Mouse (Mus musculus) heart, postnatal 0 days (tissue): Measurements from ENCODE around the gene Taar8b. TPM values are rescaled to one million over a fixed set of nuclear protein-coding genes. Genes with fewer than 3 reads are reported as not detected.
"Not testable (repeated sequence)": the region's sequence is repeated elsewhere in the genome, so short reads cannot be mapped to it uniquely, and the experiment has no call there.

Experiments used
- ATAC-seq: fragments of 200-750 bp; cut with Nextera tagmentation; 2 replicates; pipeline ENCODE4 v1.8.0; 2017; ENCODE audit warnings: low read depth, moderate number of reproducible peaks, moderate library complexity; ENCODE audit not compliant: insufficient read depth
- DNase-seq: peaks from one replicate; pipeline ENCODE4 v3.0.0-alpha.2; 2016; ENCODE audit warnings: low spot score
- H3K27ac ChIP-seq: fragments of 300-500 bp; sonication (generic); 2 replicates; pipeline ENCODE4 v1.5.1; 2014; ENCODE audit warnings: low read depth, mild to moderate bottlenecking
- H3K27me3 ChIP-seq: fragments of 300-500 bp; sonication (generic); 2 replicates; pipeline ENCODE4 v1.6.1; 2014; ENCODE audit warnings: low read length, mixed read lengths; ENCODE audit not compliant: control insufficient read depth, insufficient read depth
- H3K36me3 ChIP-seq: fragments of 300-500 bp; sonication (generic); replicated peaks from 2 replicates; pipeline ENCODE4 v1.6.1; 2014; ENCODE audit warnings: low read length, mixed read lengths; ENCODE audit not compliant: control insufficient read depth, insufficient read depth
- H3K4me1 ChIP-seq: fragments of 300-500 bp; sonication (generic); 2 replicates; pipeline ENCODE4 v1.6.1; 2014; ENCODE audit warnings: antibody characterized with exemption; ENCODE audit not compliant: control insufficient read depth, insufficient read depth
- H3K4me2 ChIP-seq: fragments of 300-500 bp; sonication (generic); 2 replicates; pipeline ENCODE4 v1.6.1; 2014; ENCODE audit warnings: low read depth, mild to moderate bottlenecking, low read length, moderate library complexity
- H3K4me3 ChIP-seq: fragments of 300-500 bp; sonication (generic); 2 replicates; pipeline ENCODE4 v1.5.1; 2014; ENCODE audit warnings: low read depth, low read length
- H3K9ac ChIP-seq: fragments of 300-500 bp; sonication (generic); replicated peaks from 2 replicates; pipeline ENCODE4 v1.6.1; 2014; ENCODE audit warnings: low read depth, low read length, mixed read lengths
- H3K9me3 ChIP-seq: fragments of 300-500 bp; sonication (generic); replicated peaks from 2 replicates; pipeline ENCODE4 v1.6.1; 2016; ENCODE audit warnings: low read length; ENCODE audit not compliant: control insufficient read depth
- CTCF ChIP-seq: IDR thresholded peaks from 2 replicates; pipeline ENCODE4 v1.5.1; 2016; ENCODE audit warnings: antibody characterized with exemption, control low read depth, low read depth
- EP300 ChIP-seq: IDR thresholded peaks from 2 replicates; pipeline ENCODE4 v1.6.1; 2016; ENCODE audit warnings: antibody characterized with exemption, low read depth
- WGBS: fragments of 180-500 bp; shearing (Covaris S2); extraction: QIAGEN DNeasy Blood & Tissue Kit; methylation state at CpG from one replicate; pipeline ENCODE4 v1.1.7; 2014; 5-methylcytosine and 5-hydroxymethylcytosine counted together
- polyA plus RNA-seq: library from polyadenylated mRNA; unstranded; fragments of >200 nt; fragmentation: Nextera tagmentation; extraction: Ambion mirVana; gene quantifications from 2 replicates; pipeline ENCODE4 v1.2.1, GENCODE M21; 2015
- total RNA-seq: library from RNA; depleted of rRNA; stranded (reverse); fragments of >200 nt; gene quantifications from 2 replicates; pipeline ENCODE4 v1.2.3, GENCODE M21; 2014; ENCODE audit warnings: low replicate concordance

The Taar8b gene
- total and polyA plus RNA-seq, 2 experiments from 2014 or later: not detected

DNA sequence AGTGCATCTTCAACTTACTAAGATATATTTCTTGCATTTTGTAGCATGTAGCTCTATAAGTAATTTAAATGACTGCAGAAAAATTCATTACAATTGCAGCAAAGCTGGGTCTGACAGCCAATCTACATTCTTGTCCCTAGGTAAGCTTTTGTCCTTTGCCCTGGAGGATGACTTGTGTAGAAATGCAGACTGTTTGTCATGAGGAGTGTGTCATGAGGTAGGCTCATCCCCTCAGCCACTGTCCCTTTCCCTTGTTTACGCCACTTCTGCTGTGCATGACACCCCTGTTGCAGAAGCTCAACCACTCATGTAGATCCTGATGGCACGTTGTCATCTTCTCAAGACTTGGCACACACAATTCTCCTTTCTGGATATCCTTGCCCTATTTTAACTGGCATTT, 4.9 kb downstream of the Taar8b start:
- no peak overlapping the region for H3K27ac ChIP-seq
- no peak overlapping the region for H3K4me3 ChIP-seq
- H3K4me1 ChIP-seq: no peaks in the 10 kb centered on the region
- H3K36me3 ChIP-seq: no peaks in the 10 kb centered on the region
- no peak for ATAC-seq
- TF ChIP-seq CTCF (no peak), EP300 (no peak)
- no peak overlapping the region for H3K4me2 ChIP-seq
- H3K9ac ChIP-seq: no peak overlapping the region
- H3K27me3 ChIP-seq: no peaks in the 10 kb centered on the region
- 80% methylated on average over 2 of the region's 2 CpGs for WGBS
- no peaks in the 10 kb centered on the region for H3K9me3 ChIP-seq
- DNase-seq: no peak

DNA sequence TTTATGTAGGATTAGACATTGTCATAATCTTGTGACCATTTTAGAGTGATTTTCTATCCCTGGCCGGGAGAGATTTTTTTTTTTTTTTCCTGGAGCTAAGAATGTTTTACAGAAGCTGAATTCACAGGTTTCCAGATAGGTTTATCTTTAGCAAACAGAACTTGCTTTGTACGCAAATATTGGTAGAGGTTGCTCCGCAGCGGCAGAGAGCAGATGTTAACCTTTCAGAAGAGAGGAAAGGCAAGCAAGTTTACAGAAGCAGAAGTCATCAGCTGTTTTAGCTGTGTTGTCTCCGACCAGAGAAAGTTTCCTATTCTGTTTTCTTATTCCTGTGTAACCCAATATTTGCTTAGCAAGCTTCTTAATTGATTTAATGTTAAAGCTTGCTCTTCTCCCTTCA, 5.5 kb downstream of the Taar8b start:
- ATAC-seq: no peak
- Histone ChIP-seq H3K27me3 (no peaks in the 10 kb centered on the region), H3K9ac (no peak overlapping the region), H3K4me3 (no peak overlapping the region), H3K27ac (no peak overlapping the region), H3K36me3 (no peaks in the 10 kb centered on the region), H3K9me3 (no peaks in the 10 kb centered on the region), H3K4me2 (no peak overlapping the region), H3K4me1 (no peaks in the 10 kb centered on the region)
- TF ChIP-seq CTCF (no peak), EP300 (no peak)
- no peak for DNase-seq
- WGBS: 55% methylated on average over 5 of the region's 5 CpGs

DNA sequence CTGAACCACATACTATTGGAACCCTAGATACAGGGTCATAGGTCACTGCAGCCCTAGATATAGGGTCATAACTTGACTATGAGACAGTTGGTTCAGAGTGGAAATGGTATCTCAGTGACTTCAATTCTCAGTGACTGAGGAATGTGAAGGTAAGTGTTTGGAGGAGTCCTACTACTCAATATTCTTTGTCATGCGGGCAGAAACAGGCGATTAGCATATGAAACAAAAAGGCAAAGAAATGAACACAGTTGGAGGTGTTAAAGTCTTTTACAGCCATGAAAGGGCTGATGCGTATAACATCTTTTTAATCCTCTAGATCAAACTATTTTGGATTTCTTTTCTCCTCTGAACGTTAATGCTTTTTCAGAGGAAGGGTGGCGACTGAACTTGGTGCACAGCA, 6.2 kb downstream of the Taar8b start:
- Histone ChIP-seq H3K36me3 (no peaks in the 10 kb centered on the region), H3K4me2 (no peak overlapping the region), H3K27me3 (no peaks in the 10 kb centered on the region), H3K27ac (no peak overlapping the region), H3K9me3 (no peaks in the 10 kb centered on the region), H3K4me3 (no peak overlapping the region), H3K4me1 (no peaks in the 10 kb centered on the region), H3K9ac (no peak overlapping the region)
- ATAC-seq: no peak
- no peak for DNase-seq
- 75% methylated on average over 5 of the region's 5 CpGs for WGBS
- no peak for TF ChIP-seq CTCF
- no peak for TF ChIP-seq EP300

DNA sequence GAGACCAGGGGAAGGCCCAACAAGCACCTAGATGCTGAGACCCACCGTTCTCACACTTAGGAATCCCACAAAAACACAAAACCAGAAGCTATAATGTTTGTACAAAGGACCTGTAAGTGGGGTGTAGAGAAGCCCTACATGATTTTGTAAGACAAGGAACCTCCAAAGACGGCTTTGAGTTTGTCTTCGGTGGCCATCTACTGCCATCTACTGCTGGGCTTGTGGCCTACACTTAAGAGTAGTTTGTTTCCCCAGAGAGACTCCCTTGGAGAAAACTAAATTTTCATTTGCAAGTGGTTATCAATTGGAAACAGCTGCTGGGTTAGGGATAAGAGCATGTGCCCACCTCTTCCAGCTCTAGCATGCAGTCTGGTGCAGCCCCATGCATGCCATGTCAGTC, 11.9 kb downstream of the Taar8b start:
- no peaks in the 10 kb centered on the region for H3K4me1 ChIP-seq

DNA sequence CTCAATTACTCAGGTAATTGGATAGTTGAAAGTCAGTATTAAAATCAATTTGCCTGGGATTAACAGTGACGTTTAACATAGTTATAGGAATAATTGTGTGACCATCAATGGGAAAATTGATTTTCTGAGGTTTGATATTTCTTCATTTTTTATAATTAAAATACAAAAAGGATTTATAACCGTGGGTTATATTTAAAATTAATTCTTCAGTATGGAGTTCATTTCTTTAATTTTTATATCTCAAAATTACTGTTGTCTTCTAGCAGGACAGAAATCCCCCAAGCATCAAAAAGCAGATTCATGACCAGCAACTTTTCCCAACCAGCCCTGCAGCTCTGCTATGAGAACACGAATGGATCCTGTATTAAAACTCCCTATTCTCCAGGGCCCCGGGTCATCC, 15.9 kb downstream of the Taar8b start, which contains the start of gene Taar8a:
Gene Taar8a (plus strand): TSS at position 301 of the 400 bp plus-strand sequence.
- H3K9ac ChIP-seq, ATAC-seq, H3K9me3 ChIP-seq, H3K4me3 ChIP-seq, H3K27me3 ChIP-seq, DNase-seq, H3K4me1 ChIP-seq, H3K36me3 ChIP-seq, H3K27ac ChIP-seq, H3K4me2 ChIP-seq: not testable (repeated sequence)
- 77% methylated on average over 2 of the region's 4 CpGs for WGBS

More for the DNA sequence above, 11.9 kb downstream of the Taar8b start:
- DNase-seq (peak; percentile 55), ATAC-seq (no peak)
- 31% methylated on average over 3 of the region's 3 CpGs for WGBS
- Histone ChIP-seq H3K9me3 (no peaks in the 10 kb centered on the region), H3K27me3 (no peaks in the 10 kb centered on the region), H3K27ac (no peak overlapping the region), H3K4me2 (no peak overlapping the region), H3K4me3 (no peak overlapping the region), H3K36me3 (no peaks in the 10 kb centered on the region), H3K9ac (no peak overlapping the region)
- TF ChIP-seq EP300: no peak
- peak; percentile 65 for TF ChIP-seq CTCF

DNA sequence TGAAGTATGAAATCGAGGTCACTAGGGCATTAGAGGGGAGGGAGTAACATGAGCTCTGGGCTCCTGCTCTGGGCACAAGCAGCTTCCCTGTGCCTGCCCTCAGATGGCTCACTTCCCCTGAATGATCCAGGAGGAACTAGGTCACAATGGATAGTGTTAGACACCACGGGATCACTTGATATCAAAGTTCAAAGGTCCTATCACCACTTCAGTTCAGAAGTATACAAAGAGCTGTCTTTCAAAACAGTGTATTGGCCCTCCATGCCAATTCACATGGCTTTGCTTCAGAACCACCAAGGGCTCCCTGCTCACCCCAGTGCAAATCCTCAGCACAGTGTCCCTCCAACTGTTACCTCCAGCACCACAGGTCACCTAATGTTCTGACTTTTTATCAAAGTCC, 17.3 kb downstream of the Taar8b start:
- DNase-seq, H3K4me1 ChIP-seq, H3K9me3 ChIP-seq, H3K36me3 ChIP-seq, H3K4me2 ChIP-seq, H3K9ac ChIP-seq, H3K27ac ChIP-seq, ATAC-seq, H3K27me3 ChIP-seq, H3K4me3 ChIP-seq: not testable (repeated sequence)
- WGBS: 37% methylated on average over 2 of the region's 2 CpGs
